Mouse (Mus musculus) limb, embryonic 11.5 days (tissue): ENCODE data around the gene Rbp1. TPM values are rescaled to one million over a fixed set of nuclear protein-coding genes. Genes with fewer than 3 reads are reported as not detected.

Experiments used
- ATAC-seq: fragments of 200-750 bp; cut with Nextera tagmentation; 2 replicates; pipeline ENCODE4 v1.8.0; 2017; ENCODE audit warnings: low read depth; ENCODE audit not compliant: insufficient number of reproducible peaks, low FRiP score, low TSS enrichment
- DNase-seq: peaks from one replicate; pipeline ENCODE4 v3.0.0-alpha.2; 2015; ENCODE audit warnings: low spot score
- H3K27ac ChIP-seq: fragments of 300-500 bp; sonication (generic); replicated peaks from 2 replicates; pipeline ENCODE4 v1.5.1; 2014; ENCODE audit warnings: low read depth, mild to moderate bottlenecking, low read length
- H3K27me3 ChIP-seq: fragments of 300-500 bp; sonication (generic); 2 replicates; pipeline ENCODE4 v1.6.1; 2014; ENCODE audit warnings: mild to moderate bottlenecking, low read length, mixed read lengths; ENCODE audit not compliant: control insufficient read depth, insufficient read depth
- H3K36me3 ChIP-seq: fragments of 300-500 bp; sonication (generic); 2 replicates; pipeline ENCODE4 v1.6.1; 2014; ENCODE audit warnings: mild to moderate bottlenecking, low read length, moderate library complexity, mixed read lengths; ENCODE audit not compliant: control insufficient read depth, insufficient read depth
- H3K4me1 ChIP-seq: fragments of 300-500 bp; sonication (generic); 2 replicates; pipeline ENCODE4 v1.6.1; 2014; ENCODE audit warnings: low read length, mixed read lengths; ENCODE audit not compliant: control insufficient read depth, insufficient read depth
- H3K4me2 ChIP-seq: fragments of 300-500 bp; sonication (generic); 2 replicates; pipeline ENCODE4 v1.6.1; 2014; ENCODE audit warnings: low read depth, mild to moderate bottlenecking, moderate library complexity; ENCODE audit not compliant: severe bottlenecking
- H3K4me3 ChIP-seq: fragments of 300-500 bp; sonication (generic); 2 replicates; pipeline ENCODE4 v1.5.1; 2014; ENCODE audit warnings: low read depth, low read length
- H3K9ac ChIP-seq: fragments of 300-500 bp; sonication (generic); 2 replicates; pipeline ENCODE4 v1.6.1; 2014; ENCODE audit warnings: mild to moderate bottlenecking, low read length
- H3K9me3 ChIP-seq: fragments of 300-500 bp; sonication (generic); 2 replicates; pipeline ENCODE4 v1.6.1; 2016; ENCODE audit warnings: low read length; ENCODE audit not compliant: control insufficient read depth
- WGBS: fragments of 180-500 bp; shearing (Covaris S2); extraction: QIAGEN DNeasy Blood & Tissue Kit; methylation state at CpG from one replicate; pipeline ENCODE4 v1.1.7; 2014; 5-methylcytosine and 5-hydroxymethylcytosine counted together
- polyA plus RNA-seq: library from polyadenylated mRNA; unstranded; fragments of >200 nt; fragmentation: Nextera tagmentation; extraction: Ambion mirVana; gene quantifications from 2 replicates; pipeline ENCODE4 v1.2.1, GENCODE M21; 2014

Gene Rbp1
- 29.5 and 30.4 TPM in 2 replicates for polyA plus RNA-seq

DNA sequence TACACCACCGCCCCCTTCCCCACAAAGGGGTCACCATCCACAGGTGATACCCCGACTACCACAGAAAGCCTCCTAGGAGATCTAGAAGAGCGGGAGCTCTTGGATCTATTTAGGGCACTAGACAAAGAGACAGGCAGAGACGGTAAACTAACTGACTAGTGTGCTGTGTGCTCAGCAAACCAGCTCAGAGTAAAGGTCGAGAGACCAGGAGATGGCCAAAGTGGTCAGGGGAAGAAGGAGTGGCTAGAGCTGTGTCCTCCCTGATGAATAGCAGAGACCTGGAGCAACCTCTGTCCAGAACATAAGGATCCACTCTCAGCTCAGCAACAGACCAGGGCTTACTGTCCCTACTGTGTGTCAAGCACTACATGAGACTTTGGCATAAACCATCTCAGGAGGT lies at the start of gene Rbp1:
Gene Rbp1 (plus strand): TSS at position 306 of the 400 bp plus-strand sequence.
- Histone ChIP-seq H3K9ac (no peak within 1 kb of the TSS), H3K4me1 (no peaks in the 10 kb centered on the region), H3K27ac (no peak within 1 kb of the TSS), H3K4me3 (no peak within 1 kb of the TSS), H3K4me2 (no peak within 1 kb of the TSS), H3K9me3 (no peaks in the 10 kb centered on the region), H3K36me3 (no peaks in the 10 kb centered on the region), H3K27me3 (no peaks in the 10 kb centered on the region)
- DNase-seq (no peak), ATAC-seq (no peak)
- 82% methylated on average over 5 of the region's 5 CpGs for WGBS

DNA sequence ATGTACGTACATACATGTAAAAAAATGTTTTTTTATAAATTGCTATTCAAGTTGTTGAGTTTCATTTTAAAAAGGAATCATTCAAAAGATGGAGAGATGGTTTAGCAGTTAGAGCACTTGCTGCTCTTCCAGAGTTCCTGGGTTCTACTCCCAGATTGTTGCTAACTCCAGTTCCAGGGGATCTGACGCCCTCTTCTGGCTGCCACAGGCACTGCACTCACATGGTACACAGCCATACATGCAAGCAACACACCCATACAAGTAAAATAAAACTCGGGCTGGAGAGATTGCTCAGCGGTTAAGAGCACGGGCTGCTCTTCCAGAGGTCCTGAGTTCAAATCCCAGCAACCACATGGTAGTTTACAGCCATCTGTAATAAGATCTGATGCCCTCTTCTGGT lies 49.4 kb upstream of the Rbp1 start:
- ATAC-seq, result no peak
- DNase-seq, result no peak
- WGBS, result 89% methylated on average over 5 of the region's 5 CpGs

DNA sequence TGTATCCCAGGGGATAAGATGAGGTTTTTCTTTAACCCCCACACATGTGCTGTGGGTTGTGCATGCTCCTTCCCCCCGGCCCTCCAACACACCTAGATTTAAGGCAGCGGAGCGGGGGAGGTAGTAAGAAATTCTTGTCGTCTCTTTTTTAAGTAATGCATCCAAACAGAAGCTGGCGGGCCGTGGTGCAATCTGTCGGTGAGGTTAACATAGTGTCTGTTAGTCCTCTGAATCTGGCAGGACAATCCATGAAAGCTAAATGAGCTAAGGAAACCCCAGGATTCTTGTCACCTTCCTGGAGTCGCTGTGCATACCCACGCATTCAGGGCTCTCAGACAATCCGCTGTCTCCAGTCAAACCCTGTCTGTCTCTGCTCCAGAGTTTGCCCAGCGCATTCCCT lies 47.9 kb upstream of the Rbp1 start:
- WGBS, result 63% methylated on average over 11 of the region's 11 CpGs
- no peak for ATAC-seq
- Histone ChIP-seq H3K36me3 (no peaks in the 10 kb centered on the region), H3K9ac (no peak overlapping the region), H3K4me3 (no peak overlapping the region), H3K4me2 (no peak overlapping the region), H3K27me3 (no peaks in the 10 kb centered on the region), H3K9me3 (no peaks in the 10 kb centered on the region), H3K27ac (peak overlapping the region; percentile 14; the same call in 1 of the 2 replicates), H3K4me1 (peaks cover 4% of the 10 kb centered on the region; the same call in 1 of the 2 replicates)
- no peak for DNase-seq

More for the DNA sequence above, 49.4 kb upstream of the Rbp1 start:
- Histone ChIP-seq H3K9ac (no peak overlapping the region), H3K27ac (no peak overlapping the region), H3K4me3 (no peak overlapping the region), H3K9me3 (no peaks in the 10 kb centered on the region), H3K4me2 (no peak overlapping the region), H3K36me3 (no peaks in the 10 kb centered on the region), H3K27me3 (no peaks in the 10 kb centered on the region), H3K4me1 (peaks cover 4% of the 10 kb centered on the region; the same call in 1 of the 2 replicates)

GRCm38 (mm10) chr9:98375329-98376170 lies 47.2 kb upstream of the Rbp1 start:
- Histone ChIP-seq H3K4me2 (no peak overlapping the region), H3K9me3 (no peaks in the 10 kb centered on the region), H3K27me3 (no peaks in the 10 kb centered on the region), H3K4me1 (peaks cover 4% of the 10 kb centered on the region; the same call in 1 of the 2 replicates), H3K36me3 (no peaks in the 10 kb centered on the region), H3K27ac (no peak overlapping the region; the same call in 1 of the 2 replicates), H3K9ac (no peak overlapping the region), H3K4me3 (no peak overlapping the region)
- no peak; the same call in 1 of the 2 replicates for ATAC-seq
- WGBS, result 26% methylated on average over 5 of the region's 5 CpGs
- no peak for DNase-seq

- Histone ChIP-seq H3K4me3 (no peak overlapping the region), H3K4me1 (peaks cover 3% of the 10 kb centered on the region; the same call in 1 of the 2 replicates), H3K4me2 (no peak overlapping the region), H3K27ac (no peak overlapping the region), H3K9me3 (no peaks in the 10 kb centered on the region), H3K27me3 (no peaks in the 10 kb centered on the region), H3K36me3 (no peaks in the 10 kb centered on the region), H3K9ac (no peak overlapping the region)
- DNase-seq, result no peak
- WGBS, result 71% methylated on average over 4 of the region's 4 CpGs
- ATAC-seq, result no peak
Observed at GRCm38 (mm10) chr9:98379736-98380135, 43.0 kb upstream of the Rbp1 start.

GRCm38 (mm10) chr9:98380593-98380992 lies 42.2 kb upstream of the Rbp1 start:
- Histone ChIP-seq H3K9me3 (no peaks in the 10 kb centered on the region), H3K9ac (no peak overlapping the region), H3K4me2 (no peak overlapping the region), H3K36me3 (no peaks in the 10 kb centered on the region), H3K27me3 (no peaks in the 10 kb centered on the region), H3K27ac (no peak overlapping the region), H3K4me1 (no peaks in the 10 kb centered on the region; the same call in 1 of the 2 replicates), H3K4me3 (no peak overlapping the region)
- ATAC-seq, result no peak
- no peak for DNase-seq
- WGBS, result 93% methylated on average over 9 of the region's 9 CpGs

GRCm38 (mm10) chr9:98387741-98388632 lies 34.8 kb upstream of the Rbp1 start:
- H3K4me3 ChIP-seq, result no peak overlapping the region
- H3K27me3 ChIP-seq, result no peaks in the 10 kb centered on the region
- no peak for ATAC-seq
- WGBS, result 55% methylated on average over 10 of the region's 10 CpGs
- H3K4me1 ChIP-seq, result no peaks in the 10 kb centered on the region
- DNase-seq, result no peak
- no peak overlapping the region for H3K9ac ChIP-seq
- H3K9me3 ChIP-seq, result no peaks in the 10 kb centered on the region
- H3K4me2 ChIP-seq, result no peak overlapping the region
- no peak overlapping the region for H3K27ac ChIP-seq
- H3K36me3 ChIP-seq, result no peaks in the 10 kb centered on the region

DNA sequence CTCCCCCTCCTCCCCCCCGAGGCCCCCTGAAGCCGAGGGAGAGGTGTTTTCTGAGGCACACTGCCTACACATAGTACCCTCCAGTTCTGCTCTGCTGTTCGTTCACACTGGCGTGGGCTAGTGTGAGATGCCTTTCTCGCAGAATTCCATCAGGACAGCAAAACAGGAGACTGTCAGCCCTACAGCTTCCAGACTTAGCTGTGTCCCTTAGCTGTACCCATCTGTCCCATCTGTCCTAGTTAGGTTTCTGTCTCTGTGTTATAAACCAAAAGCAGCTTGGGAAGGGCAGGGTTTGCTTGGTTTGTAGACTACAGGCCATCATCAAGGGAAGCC lies 34.2 kb upstream of the Rbp1 start:
- Histone ChIP-seq H3K9me3 (no peaks in the 10 kb centered on the region), H3K36me3 (no peaks in the 10 kb centered on the region), H3K9ac (no peak overlapping the region), H3K27ac (no peak overlapping the region), H3K27me3 (no peaks in the 10 kb centered on the region), H3K4me1 (no peaks in the 10 kb centered on the region), H3K4me2 (no peak overlapping the region), H3K4me3 (no peak overlapping the region)
- DNase-seq, result no peak
- no peak for ATAC-seq
- 80% methylated on average over 5 of the region's 5 CpGs for WGBS
